Mouse (Mus musculus): ENCODE data around the gene Vldlr. TPM values are rescaled to one million over a fixed set of nuclear protein-coding genes. Genes with fewer than 3 reads are reported as not detected.

Vldlr gene
- total RNA-seq (2015) (0.29 and 0.67 TPM in 2 replicates), total RNA-seq (2017) (0.79 and 1.6 TPM in 2 replicates)

DNA sequence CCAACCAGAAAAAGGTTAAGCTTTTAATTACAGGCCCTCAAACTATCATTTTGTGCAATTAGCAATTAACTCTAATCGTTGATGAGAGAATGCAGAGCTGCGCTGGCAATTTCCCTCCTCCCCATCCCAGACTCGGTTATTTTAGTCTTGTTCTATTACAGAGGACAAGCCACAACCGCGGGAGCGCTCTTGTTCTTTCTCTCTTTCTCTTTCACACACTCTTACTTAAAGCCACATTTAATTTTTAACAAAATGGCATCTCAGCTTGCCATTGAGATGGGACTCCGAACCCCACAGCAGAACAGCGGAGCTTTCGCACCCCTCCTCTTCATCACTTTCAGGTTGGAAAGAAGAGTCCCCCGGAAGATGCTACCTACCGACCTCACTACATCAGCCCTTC lies at the start of gene Vldlr:
Gene Vldlr (plus strand): TSS at position 167 of the 400 bp plus-strand sequence.
- no peak for ATAC-seq (replicated peaks; ENCODE audit: poor library complexity)

DNA sequence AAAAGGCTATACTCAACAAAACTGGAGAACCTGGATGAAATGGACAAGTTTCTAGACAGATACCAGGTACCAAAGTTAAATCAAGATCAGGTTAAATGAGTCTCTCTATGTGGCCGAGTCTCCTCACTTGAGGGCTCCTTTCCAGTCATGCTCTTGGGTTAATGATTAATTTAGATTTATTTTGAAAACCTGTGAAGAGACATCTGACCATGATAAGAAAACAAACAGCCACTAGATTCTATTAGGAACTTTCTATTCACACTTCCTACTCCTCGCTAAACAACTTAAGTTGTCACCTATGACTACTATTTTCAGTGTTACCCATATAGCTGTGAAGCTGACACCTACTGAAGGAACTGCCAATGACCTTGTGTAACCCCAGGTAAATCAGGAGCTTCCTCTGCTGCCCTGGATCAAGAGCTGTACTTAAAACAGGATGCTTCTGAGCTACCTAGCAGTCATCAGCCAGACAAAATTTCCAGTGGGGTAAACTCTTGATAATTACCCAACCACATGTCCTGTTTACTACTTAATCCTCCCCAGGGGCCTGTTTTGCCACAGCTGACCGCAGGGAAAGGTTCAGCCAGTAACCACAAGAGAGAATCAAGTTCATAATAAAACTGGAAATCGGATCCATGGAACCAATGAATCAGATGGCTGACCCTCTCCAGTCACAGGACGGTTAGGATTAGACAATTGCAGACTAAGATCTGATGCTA lies 48.5 kb upstream of the Vldlr start:
- ATAC-seq (replicated peaks; ENCODE audit: poor library complexity) = no peak

DNA sequence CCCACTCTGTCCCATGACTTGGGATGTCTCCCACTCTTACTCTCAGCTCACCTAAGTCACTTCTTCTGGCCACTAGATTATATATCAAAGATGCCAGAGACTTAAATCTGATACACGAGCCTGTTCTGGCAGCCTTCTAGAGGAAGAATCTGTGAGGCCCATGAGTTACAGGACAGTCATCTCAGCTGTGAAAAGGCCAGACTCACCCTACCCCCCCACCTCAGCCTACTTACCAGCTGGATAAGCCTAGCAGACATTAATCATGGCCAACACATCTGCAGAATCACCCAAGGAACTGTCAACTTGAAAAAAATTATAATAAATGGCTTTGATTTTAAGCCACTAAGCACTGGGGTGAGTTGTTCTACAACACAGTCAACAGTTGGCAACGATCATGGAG lies 42.4 kb upstream of the Vldlr start:
- ATAC-seq (replicated peaks; ENCODE audit: poor library complexity) = no peak

DNA sequence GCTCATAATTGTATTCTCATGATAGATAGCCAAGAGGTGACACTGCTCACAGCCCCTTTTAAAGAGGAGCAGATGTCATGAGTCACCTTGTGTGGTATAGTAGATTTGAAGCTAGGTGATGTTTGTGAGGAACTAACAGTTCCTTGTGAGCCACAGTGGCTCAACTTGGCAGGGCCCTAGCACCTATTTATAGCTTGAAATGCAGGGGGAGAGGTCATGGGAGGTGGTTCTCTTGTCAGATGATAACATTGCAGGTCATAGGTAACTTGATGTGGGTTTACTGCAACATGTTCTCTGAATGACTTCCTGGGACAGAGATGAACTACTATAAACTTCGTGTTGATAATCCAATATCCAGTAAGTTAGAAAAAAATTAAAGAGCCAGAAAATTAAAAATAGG lies 40.7 kb upstream of the Vldlr start:
- no peak for ATAC-seq (replicated peaks; ENCODE audit: poor library complexity)

DNA sequence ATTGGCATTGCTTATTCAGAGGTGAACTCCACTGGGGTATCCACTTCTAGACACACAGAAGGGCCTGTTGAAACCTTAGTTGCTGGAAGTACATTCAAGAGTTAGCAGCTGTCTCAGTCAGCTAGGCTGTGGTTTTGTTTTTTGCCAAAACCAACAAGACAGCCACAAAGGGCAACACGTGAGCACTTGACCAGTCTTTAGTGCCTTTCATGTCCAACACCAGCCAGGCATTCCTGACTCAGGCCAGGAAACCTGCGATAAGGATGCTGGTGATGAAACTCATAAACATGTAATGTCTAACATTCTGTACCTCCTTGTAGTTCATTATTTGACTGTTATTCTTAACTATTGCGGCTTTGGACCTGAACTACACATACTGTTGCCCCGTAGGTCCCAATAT lies 39.7 kb upstream of the Vldlr start:
- ATAC-seq (replicated peaks; ENCODE audit: poor library complexity) = no peak

DNA sequence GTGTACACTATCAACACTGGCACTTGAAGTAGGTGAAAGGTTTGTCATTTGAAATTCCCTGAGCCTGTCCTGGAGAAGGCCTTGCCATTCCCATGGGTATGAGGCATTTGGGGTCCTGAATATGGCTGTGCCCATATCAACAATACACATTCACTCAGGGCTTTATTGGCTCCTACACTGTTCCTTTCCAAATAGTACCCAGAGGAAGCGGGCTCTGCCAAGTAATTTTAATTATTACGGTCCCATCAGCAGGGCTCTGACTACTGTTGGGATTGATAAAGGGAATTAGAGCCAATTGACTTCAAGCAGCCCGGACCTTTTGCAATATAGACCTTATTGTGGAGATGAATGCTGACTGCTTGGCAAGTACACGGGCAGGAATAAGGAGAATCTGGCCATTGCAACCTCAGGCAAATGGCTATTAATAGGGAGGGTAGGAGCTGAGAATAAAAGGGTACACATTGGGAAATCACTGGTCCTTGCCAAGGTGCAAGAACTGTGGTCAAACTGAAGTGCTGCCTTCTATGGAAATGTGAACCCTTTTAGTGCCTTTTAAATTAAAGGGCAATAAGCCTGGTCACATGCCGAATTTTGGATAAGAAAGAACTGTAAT lies 38.0 kb upstream of the Vldlr start:
- no peak for ATAC-seq (replicated peaks; ENCODE audit: poor library complexity)

DNA sequence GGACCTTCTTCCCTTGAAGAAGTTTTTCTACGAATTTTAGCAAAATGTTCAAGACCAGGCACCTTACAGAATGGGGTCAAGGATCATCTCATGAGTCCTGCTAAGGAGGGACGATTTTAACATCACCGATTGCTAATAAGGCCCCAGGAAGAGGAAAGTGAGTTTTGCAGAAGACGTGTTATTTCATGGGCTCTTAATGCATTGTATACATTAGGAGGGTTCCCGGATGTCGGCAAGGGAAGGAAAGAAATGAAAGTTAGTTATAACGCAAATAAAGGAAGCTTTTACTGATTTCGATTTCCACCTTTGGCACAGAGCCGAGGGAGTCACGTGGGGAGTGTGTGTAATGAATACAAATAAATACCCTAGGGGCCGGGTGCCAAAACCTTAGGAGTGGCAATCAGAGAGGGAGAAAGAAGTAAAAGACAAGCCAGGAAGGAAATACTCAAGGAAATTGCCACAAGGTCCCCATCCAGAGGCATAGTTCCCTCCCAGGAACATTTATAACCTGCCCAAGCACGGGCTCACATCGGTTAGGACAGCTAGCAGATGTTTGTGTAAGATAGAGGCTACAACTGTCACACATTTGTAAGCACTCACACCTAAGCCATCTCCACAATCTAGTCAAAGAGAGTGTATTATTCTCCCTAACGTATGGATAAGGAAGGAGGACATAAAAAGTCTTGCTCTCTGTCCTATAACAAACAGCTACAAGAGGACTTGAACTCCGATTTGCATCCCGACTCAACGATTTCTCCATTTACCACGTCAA lies 35.7 kb upstream of the Vldlr start:
- peak; percentile 72 for ATAC-seq (replicated peaks; ENCODE audit: poor library complexity)

DNA sequence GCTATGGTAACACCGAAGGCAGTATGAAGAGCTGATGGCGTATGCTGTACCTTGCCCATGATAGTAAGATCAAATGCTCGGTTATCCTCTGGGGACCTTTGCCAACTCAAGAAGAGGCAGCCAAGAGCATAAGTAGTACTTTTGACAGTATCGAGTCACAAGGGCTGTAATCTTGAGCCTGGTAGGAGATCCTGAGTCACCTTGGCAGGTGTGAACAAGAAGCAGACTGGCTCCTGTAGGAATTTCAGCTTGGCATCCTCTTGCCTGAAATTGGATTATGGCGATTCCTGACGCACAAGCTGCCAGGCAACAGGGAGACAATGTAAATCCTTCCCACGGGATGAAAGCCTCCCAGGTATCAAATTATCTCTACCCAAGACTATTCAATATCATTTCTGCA lies 32.8 kb upstream of the Vldlr start:
- ATAC-seq (replicated peaks; ENCODE audit: poor library complexity) = no peak

DNA sequence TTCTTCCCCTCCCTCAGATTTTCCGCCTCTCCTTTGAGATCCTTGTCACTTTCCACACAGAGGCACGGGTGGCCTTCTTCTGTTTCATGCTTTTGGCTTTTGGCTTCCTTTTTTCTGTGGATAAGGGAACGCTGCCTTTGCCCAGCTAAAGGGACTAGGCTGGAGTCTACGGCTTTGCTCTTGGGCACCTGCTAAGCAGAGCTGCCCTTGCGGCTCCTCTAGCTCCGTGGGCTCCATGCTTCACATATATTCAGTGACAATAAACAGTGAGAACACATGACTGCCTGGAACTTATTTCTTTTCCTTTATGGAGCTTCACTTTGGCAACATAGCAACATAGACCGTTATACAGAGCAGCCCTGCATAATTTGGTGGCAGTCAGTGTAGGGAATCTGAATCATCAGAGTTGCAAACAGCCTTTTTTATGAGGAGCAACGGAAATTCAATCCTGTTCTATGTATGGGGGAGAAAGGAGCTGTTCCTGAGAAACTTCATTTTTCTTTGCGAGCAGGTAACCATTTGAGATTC lies 12.5 kb upstream of the Vldlr start:
- no peak for ATAC-seq (replicated peaks; ENCODE audit: poor library complexity)

DNA sequence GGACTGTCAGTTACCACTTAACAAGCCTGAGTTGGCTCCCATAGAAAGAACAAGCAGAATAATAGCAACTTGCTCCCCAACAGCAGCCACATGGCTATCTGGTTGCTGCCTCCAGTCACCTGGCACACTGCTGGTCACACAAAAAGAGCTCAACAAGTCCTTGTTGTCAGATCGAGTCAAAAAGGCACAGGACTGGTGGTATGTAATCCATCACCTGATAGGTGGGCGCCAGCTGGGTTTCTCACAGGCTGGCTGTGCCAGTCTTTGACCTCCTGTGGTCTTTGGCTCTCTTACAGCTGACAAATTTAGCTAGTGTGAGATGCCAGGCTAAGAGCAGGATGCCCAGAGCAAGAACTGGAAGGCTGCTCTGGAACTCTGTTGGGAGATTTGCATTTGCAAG lies 5.3 kb upstream of the Vldlr start:
- no peak for ATAC-seq (replicated peaks; ENCODE audit: poor library complexity)

DNA sequence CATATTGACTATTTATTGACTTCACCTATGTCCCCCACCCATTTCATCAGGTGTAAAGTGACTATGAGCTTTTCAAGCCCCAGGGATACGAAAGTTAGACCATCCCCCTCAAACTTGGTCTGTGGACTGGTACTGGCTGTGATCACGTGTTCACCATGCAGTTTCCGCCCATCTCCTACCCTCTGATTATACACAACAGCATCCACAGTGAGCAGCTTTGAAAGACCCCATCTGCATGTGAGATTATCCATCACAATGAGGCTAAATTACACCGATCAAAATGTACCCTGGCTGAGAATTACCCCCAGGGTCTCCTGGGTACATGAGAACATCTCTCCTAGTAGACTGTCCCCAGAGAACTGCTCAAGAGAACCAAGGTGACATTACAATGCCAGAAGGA lies 688 bp upstream of the Vldlr start:
- no peak for ATAC-seq (replicated peaks; ENCODE audit: poor library complexity)

DNA sequence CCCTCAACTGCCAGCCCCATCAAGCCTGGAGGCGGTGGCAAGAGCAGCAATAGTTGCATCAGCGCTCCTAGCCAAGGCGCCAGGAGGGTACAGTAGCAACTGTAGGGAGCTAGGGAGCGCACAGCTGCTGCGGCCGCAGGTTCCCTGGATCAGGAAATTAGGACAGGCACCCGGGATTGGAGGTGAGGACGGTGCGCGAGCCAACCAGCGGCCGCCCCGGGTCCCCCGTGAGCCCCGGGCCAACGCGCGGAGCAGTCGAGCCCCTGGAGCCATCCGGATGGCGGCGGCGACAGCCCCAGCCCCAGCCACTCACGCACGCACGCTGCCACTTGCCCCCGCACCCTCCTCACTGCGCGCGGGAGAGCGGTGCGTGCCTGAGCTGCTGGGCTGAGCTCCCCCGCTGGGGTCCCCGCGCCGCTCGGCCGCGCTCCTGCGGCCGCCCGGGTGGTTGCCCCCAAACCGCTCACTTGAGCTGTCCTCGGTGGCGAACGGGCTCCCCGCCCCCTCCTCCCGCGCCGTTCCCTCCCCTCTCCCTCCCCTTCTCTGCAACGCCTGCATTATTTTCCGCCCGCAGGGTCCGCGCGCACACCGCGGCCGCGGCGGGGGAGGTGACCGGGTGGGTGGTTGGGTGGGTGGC lies 601 bp downstream of the Vldlr start:
- peak; percentile 20; the same call in 1 of the 2 replicates for ATAC-seq (replicated peaks; ENCODE audit: poor library complexity)

DNA sequence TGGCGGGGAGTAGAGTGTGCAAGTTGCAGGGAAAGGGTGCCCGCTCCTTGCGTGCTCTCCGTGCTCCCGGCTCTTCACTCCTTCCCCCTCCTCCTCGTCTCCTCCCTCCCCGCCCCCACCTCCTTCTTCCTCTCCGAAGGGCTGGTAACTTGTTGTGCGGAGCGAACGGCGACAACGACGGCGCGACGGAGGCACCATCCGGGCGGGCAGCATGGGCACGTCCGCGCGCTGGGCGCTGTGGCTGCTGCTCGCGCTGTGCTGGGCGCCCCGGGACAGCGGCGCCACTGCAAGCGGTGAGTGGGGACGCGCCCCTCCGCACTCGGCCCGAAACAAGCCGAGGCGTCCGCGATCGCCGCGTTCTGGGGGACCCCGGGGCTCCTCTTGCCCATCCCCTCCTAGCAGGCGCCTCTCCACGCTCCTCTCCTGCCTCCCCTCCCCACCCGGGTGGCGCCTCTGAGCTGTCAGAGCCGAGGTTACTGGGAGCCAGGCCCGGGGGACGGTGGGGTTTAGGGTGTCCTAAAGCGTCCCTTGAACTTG lies 1.2 kb downstream of the Vldlr start:
- 0 out of 2 replicates have a peak, but pooled peaks have one; percentile 15 for ATAC-seq (replicated peaks; ENCODE audit: poor library complexity)

DNA sequence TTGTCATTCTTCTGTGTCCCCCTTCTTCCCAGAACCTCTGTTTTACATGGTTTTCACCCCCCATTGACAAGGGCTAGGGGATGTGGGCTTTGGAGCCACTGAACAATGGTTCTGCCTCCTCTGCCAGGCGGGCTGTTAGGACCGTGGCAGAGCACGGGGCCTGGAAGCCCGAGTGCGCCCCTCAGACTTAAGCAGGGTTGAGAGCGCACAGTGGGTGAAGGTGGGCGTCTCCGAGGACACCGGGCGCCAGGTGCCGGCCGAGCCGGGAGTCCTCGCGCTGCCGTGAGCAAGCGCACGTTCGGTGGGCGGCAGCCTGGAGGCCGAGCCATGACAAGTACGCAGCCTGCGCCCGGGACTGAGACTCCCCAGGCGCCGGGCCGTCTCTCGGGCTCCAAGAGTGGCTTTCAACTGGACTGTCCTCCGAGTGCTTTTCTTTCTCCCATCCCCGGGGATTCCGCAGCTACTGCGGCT lies 1.7 kb downstream of the Vldlr start:
- ATAC-seq (replicated peaks; ENCODE audit: poor library complexity) = no peak

DNA sequence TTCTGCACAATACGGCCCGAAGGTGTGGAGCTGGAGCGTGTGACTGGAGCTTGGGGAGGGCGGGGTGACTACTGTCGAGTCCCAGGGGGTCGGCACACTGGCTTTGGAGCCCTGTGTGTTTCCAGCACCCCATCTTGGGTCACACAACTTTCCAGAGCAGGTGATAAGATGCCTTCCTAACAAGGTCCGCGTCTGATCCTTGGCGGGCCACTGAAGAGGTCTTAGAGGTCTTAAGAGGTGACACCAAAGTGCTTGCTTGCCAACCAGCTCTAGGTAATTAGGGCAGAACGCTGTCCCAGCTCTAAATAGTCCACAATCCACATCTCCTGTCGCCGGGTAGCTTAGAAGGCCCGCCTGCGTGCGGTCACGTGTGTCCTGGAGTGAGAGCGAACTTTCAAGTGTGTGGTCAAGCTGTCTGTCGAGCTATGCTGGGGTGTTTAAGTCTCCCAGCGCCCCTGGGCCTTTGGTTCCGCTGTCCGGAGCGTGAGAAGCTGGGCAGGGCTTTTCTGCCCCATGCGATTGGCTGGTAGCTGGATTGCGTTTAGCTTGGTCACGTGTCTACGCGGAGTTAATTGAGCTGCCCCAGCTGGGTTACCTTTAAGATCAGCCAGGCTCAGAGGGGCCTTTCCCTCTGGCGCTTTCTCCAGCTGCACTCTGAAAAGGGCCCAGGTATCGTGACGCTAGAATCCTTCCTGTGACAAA lies 2.4 kb downstream of the Vldlr start:
- peak; percentile 69 for ATAC-seq (replicated peaks; ENCODE audit: poor library complexity)

DNA sequence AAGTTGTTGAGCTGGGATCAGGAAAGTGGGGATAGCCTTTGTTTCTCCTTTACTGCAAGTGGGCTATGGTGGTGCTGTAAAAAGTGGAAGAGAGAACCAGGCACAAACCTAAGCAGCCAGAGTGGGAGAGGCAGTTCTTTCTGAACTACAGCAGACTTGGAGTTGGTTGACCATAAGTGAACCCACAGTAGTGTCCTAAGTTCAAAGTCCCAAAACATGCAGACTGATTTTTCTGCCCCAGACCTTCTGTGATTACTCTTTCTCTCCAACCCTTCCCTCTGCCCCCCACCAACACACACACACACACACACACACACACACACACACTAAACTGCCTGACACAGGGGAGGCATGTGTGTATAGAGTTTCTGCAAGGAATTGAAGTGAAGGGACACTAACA lies 3.3 kb downstream of the Vldlr start:
- ATAC-seq (replicated peaks; ENCODE audit: poor library complexity) = no peak

DNA sequence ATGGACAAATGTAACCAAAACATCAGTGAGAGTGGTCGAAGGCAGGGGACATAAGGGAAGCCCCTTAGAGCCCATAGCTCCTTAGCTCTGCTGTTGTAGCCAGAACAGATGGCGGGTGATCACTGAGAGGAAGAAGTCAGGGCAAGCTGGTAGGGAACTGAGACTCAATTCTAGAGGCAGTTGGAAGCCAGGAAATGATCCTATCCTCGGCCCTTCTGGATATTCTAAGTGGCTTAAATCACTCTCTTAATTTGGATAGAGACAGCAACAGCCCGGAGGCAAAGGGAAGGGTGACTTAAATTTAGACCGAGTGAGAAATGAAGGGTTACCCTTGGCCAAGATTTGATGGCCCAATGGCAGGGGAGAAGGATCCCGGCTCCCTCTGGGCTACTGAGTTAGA lies 6.8 kb downstream of the Vldlr start:
- no peak for ATAC-seq (replicated peaks; ENCODE audit: poor library complexity)

DNA sequence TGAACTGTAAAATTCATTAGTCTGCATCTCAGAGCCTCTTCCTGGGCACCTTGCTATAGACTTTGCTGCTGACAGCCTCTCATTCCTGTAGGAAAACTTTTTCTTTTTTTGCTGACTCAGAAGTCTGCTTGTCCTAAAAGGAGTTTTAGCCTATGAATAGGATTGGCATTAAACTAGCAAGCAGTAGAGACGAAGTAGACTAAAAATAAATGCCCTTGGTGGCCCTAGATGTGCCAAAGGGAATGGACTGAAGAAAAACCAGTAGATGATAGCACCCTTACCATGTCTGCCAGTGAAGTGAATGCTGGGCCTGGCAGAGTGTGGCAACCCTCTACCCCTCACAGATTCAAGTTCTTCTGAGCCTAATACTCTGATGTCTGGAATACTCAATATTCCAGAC lies 8.1 kb downstream of the Vldlr start:
- ATAC-seq (replicated peaks; ENCODE audit: poor library complexity) = no peak

DNA sequence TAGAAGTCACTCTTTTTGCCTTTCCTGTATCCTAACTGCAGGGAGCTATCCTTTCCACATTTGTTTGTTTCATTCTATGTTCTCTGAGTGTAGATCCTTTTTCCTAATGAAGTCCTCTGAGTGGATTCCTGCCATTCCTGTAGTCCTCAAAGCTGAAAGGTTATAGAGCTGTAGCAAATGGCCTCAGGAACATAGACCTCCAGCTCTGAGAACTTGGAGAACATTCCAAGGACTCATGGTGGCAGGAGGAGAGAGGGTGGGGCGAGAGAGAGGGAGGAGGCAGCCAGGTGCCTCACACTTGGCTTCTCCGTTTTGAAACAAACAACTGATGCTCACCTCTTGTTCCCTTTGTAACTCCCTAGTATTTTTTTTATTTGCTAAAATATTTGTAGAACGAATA lies 10.3 kb downstream of the Vldlr start:
- ATAC-seq (replicated peaks; ENCODE audit: poor library complexity) = no peak

DNA sequence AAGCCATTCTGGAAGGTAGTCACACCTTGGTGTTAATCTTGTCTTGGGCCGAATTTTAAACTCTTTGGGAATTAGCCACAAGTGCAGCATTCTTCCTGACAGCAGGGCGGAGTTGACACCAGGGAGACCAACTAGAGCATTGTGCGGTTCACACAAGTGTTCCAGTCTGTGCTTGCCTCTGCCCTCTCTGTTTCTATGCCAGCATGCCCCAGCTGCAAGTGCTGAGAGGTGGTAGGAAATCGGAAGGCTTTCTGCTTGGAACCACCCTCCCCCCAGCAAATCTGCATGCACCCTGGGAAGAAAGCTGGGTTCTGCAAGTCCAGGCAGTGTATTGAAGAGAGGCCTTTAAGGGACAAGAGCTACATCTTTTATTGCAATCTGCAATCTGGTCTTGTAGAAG lies 10.8 kb downstream of the Vldlr start:
- ATAC-seq (replicated peaks; ENCODE audit: poor library complexity) = no peak
